Mouse (Mus musculus) spleen, adult 2 months (tissue): ENCODE results near the gene Gpsm2.

Source experiments
- CTCF ChIP-seq: fragments of 200-500 bp; IDR thresholded peaks from 2 replicates; pipeline ENCODE4 v1.5.1; 2011; ENCODE audit warnings: mild to moderate bottlenecking, inconsistent platforms; ENCODE audit not compliant: insufficient read depth, insufficient read length, insufficient replicate concordance; ENCODE audit errors: extremely low read depth
- POLR2A ChIP-seq: fragments of 200-500 bp; IDR thresholded peaks from 2 replicates; pipeline ENCODE4 v1.6.1; 2011; ENCODE audit warnings: low read depth, low read length, inconsistent platforms

DNA sequence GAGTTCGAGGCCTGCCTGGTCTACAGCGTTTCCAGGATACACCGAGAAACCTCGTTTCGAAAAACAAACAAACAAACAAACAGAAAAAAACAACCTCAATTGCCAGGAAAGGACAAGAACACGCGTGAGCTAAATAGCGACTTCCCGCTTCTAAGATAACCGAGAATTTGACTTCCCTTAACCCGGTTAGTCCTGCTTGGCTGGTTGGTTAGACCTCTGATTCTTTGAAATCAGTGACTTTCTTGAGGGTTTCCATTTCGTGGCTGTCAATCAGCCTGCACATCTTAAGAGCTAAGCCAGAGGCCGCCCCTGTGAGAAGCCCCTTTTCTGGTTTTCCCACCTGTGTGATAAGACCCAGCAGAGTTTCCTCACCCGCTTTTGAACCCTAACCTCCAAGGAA is 67.5 kb downstream of the Gpsm2 start:
- TF ChIP-seq CTCF (no peak), POLR2A (no peak)
